Mouse (Mus musculus) CH12F3 (cell line): ENCODE measurements around the gene Zfp42.
"Not testable (repeated sequence)": the region's sequence is repeated elsewhere in the genome, so short reads cannot be mapped to it uniquely, and the experiment has no call there.

Experiments used
- in situ Hi-C: fragments of 300-500 bp; cut with MboI; formaldehyde crosslinking; loops from 2 replicates; pipeline ENCODE4 v1.14.3; 2020; ENCODE audit warnings: low sequenced_read_pairs

Gene Zfp42

GRCm38 (mm10) chr8:43306896-43307295 lies at the start of gene Zfp42:
Gene Zfp42, minus strand, starts transcription at chr8:43306980.
- in situ Hi-C loops = no loop called here

- in situ Hi-C loops = no loop called here
These were observed 49.4 kb upstream of the Zfp42 start for GRCm38 (mm10) chr8:43356069-43356770.

GRCm38 (mm10) chr8:43352241-43352640 lies 45.5 kb upstream of the Zfp42 start:
- in situ Hi-C loops = not testable (repeated sequence)

GRCm38 (mm10) chr8:43338555-43338954 lies 31.8 kb upstream of the Zfp42 start:
- in situ Hi-C loops = no loop called here

GRCm38 (mm10) chr8:43333465-43333864 lies 26.7 kb upstream of the Zfp42 start:
- in situ Hi-C loops = no loop called here

GRCm38 (mm10) chr8:43331657-43332056 lies 24.9 kb upstream of the Zfp42 start:
- in situ Hi-C loops = no loop called here

- in situ Hi-C loops = no loop called here
These were observed 23.3 kb upstream of the Zfp42 start for GRCm38 (mm10) chr8:43329913-43330705.

- in situ Hi-C loops = no loop called here
These were observed 21.9 kb upstream of the Zfp42 start for GRCm38 (mm10) chr8:43328666-43329065.

GRCm38 (mm10) chr8:43320771-43321170 lies 14.0 kb upstream of the Zfp42 start:
- in situ Hi-C loops = no loop called here

- in situ Hi-C loops = no loop called here
These were observed 1.4 kb upstream of the Zfp42 start for GRCm38 (mm10) chr8:43308213-43308612.

GRCm38 (mm10) chr8:43305676-43306075 lies 1.1 kb downstream of the Zfp42 start:
- in situ Hi-C loops = no loop called here

GRCm38 (mm10) chr8:43299796-43300195 lies 7.0 kb downstream of the Zfp42 start:
- in situ Hi-C loops = no loop called here

GRCm38 (mm10) chr8:43295826-43296225 lies 11.0 kb downstream of the Zfp42 start:
- in situ Hi-C loops = no loop called here

- in situ Hi-C loops = no loop called here
These were observed 12.6 kb downstream of the Zfp42 start for GRCm38 (mm10) chr8:43294191-43294590.

- in situ Hi-C loops = no loop called here
These were observed 16.2 kb downstream of the Zfp42 start for GRCm38 (mm10) chr8:43290424-43291111.

- in situ Hi-C loops = no loop called here
These were observed 17.0 kb downstream of the Zfp42 start for GRCm38 (mm10) chr8:43289781-43290180.

- in situ Hi-C loops = no loop called here
These were observed 17.9 kb downstream of the Zfp42 start for GRCm38 (mm10) chr8:43288840-43289239.

- in situ Hi-C loops = no loop called here
These were observed 19.3 kb downstream of the Zfp42 start for GRCm38 (mm10) chr8:43287456-43287855.

GRCm38 (mm10) chr8:43283231-43283630 lies 23.5 kb downstream of the Zfp42 start:
- in situ Hi-C loops = no loop called here

- in situ Hi-C loops = no loop called here
These were observed 28.4 kb downstream of the Zfp42 start for GRCm38 (mm10) chr8:43278397-43278796.

- in situ Hi-C loops = no loop called here
These were observed 45.8 kb downstream of the Zfp42 start for GRCm38 (mm10) chr8:43260961-43261360.

GRCm38 (mm10) chr8:43257886-43258285 lies 48.9 kb downstream of the Zfp42 start:
- in situ Hi-C loops = no loop called here
